Mouse (Mus musculus): ENCODE measurements around the gene Hnrnpu.
A peak's percentile ranks its signal among the peaks of the same experiment; 100 is the strongest.
"Not testable (repeated sequence)": the region's sequence is repeated elsewhere in the genome, so short reads cannot be mapped to it uniquely, and the experiment has no call there.

Hnrnpu gene

DNA sequence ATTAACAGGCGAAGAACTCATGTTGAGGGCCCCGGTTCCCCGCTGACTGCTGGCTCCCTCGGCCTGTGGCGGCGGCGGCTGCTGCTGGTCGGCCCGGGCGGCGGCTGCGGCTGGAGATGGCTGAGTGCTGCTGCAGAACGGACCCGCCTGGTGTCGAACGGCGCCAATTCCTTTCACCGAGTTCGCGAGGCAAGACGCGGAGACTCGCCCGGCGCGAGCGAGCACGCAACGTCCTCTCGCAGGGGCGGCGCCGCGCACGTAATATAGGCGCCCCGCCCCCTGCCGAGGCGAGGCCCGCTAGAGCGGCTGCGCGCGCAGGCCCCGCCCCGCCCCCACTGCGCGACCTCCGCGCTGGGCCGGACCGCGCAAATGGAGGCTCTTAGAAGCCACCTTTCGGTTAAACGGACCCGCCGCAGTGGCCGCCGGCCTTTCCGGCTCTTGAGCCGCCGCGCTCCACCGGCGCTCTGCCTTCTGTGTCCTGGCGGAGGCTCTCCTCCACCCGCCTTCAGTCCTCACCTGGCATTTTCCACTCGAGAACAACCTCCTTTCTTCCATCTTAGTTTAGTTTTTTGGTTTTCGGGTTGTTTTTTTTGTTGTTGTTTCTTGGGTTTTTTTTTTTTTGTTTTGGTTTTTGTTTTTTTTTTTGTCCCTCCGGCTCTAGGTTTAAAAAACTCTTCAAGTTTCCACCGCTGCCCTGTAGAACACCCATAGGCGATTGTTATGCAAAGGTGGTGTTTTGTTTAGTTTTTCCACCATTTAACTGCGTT is at the start of gene Hnrnpu:
Gene Hnrnpu (minus strand): TSS at position 247 of the 767 bp plus-strand sequence.
- peak; percentile 96 to 99 for DNase-seq

- no peak for DNase-seq
Measured at GRCm38 (mm10) chr1:178382165-178382564, 44.6 kb upstream of the Hnrnpu start.

- DNase-seq = no peak
Measured at GRCm38 (mm10) chr1:178379224-178379623, 41.6 kb upstream of the Hnrnpu start.

DNA sequence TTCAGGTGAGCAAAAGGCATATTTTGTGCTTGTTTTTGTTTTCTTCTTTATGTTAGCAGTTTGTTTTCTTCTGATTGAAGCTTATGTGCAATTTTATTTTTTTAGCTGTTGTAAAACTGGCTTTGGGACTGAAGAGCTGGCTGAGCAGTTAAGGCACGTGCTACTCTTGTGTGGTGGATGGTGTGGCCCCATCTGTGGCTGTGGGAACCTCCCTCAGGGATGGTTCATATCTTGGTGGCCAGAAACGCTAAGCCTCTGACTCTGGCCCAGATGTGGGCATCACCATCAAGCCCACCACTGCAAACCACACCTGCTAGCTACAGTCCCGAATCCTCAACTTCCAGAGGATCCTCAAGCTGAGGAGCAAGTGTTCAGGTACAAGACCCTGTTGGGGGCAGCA is 40.5 kb upstream of the Hnrnpu start:
- DNase-seq = no peak

DNA sequence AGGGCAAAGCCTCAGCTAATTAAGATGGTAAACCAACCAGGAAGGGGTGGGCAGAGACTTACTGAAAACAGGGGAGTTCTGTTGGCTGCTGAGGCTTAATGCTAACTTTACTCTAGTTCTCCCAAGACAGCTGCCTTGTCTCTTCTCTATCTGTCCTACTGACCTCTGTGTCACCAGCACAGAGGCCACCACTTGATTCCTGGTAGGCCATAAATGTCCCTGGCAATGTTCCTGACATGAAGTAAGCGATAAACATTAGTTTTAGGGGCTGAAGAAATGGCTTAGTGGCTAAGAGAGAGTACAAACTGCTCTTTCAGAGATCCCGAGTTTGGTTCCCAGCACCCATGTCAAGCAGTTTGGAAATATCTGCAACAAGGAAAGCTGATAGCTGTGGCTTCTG is 39.3 kb upstream of the Hnrnpu start:
- DNase-seq = no peak

GRCm38 (mm10) chr1:178376061-178376460 is 38.5 kb upstream of the Hnrnpu start:
- no peak for DNase-seq

DNA sequence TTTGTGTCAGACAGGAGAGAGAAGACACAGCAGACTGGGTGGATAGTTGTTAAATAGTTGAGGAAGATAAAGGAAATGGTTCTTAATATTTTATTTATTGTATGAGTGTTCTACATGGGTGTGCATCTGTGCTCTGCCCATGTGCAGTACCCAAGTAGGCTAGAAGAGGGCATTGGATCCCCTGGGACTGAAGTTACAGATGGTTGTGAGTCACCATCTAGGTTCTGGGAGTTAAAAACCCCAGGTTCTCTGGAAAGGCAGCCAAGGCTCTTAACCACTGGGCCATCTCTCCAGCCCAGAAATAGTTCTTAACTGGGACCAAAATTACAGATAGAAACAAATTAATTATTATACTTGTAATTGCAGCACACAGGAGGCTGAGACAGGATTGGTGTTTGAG is 37.8 kb upstream of the Hnrnpu start:
- no peak for DNase-seq

- no peak for DNase-seq
Measured at GRCm38 (mm10) chr1:178372681-178373080, 35.1 kb upstream of the Hnrnpu start.

GRCm38 (mm10) chr1:178369272-178369651 is 31.7 kb upstream of the Hnrnpu start:
- DNase-seq = peak; percentile 47

- peak; percentile 93 to 96 for DNase-seq
Measured at GRCm38 (mm10) chr1:178368548-178369271, 31.1 kb upstream of the Hnrnpu start.

GRCm38 (mm10) chr1:178368121-178368520 is 30.5 kb upstream of the Hnrnpu start:
- no peak for DNase-seq

DNA sequence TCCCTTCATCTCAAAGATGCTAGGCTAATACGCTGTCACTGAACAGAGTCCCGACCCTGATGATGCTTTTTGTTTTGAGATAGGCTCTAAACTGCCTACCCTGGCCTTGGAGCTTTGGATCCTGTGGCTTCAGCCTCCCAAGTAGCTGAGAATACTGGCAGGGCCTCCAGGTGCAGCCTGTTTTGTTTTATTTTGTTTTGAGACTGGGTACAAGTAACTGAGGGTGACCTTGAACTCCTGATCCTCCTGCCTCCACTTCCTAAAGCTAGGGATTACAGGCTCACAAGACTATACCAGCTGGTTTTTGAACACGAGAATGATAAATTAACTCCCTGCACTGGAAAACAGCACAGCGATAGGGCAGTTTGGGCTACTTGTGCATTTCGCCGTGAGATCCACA is 27.6 kb upstream of the Hnrnpu start:
- no peak for DNase-seq

DNA sequence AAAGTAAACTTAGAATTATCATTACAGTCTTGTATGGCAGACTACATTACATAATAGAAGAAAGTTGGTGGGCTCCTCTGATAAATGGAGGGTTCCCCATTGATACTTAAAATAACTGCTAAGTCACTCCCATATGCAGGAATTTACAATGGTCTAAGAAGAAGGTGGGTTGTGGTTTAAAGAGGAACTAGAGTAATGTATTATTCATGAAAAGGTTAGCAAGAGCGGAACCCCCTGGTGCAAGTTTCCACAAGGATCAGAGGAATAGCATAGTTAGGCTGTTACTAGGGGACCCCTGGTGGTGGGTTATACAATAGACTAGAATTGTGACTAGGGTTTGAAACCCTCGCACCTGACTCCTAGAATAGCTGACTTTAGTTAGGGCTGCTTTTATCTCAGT is 23.1 kb upstream of the Hnrnpu start:
- no peak for DNase-seq

GRCm38 (mm10) chr1:178360264-178360663 is 22.7 kb upstream of the Hnrnpu start:
- no peak for DNase-seq

DNA sequence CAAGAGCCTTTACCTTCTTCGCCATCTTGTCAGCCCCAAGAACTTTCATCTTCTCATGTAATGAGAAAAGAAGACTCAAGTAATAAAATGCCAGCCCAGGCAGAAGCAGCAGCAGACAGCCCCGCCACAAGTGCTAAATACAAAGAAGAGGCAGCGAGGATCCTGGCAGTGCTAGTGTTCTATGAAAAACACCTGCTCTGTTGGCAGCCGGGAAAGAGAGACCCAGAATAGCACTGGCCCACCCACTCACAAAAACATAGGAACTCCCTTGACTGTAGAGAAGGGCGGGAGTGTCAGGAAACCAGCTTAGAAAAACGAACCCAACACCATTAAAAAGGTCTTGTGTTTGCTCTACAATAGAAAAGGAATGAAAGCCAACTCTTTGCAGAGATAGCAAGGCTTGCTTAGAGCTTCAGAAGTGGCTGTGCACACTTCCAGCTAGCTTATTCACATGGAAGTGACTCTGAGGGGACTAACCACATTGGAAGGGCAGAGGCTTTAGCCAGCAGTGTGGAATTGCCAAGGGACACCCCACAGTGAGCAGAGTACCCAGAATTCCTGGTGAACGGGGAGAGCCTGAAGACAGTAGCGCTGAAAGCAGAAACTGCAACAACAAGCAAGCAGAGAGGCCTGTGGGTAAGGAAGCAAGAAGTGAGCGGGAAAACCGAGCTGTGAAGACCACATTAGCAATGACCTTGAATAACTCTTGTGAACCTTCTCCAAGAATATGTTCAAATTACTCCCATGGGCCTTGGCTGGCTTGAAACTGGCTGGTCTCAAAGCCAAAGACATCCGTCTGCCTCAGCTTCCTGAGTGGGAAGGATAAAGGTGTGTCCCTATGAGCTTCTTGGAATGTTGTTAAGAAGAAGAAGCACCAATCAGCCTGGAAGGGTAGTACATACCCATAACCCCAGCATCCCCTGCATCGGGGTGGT is 20.4 kb upstream of the Hnrnpu start:
- no peak for DNase-seq

- no peak for DNase-seq
Measured at GRCm38 (mm10) chr1:178354576-178354975, 17.0 kb upstream of the Hnrnpu start.

GRCm38 (mm10) chr1:178351643-178352042 is 14.0 kb upstream of the Hnrnpu start:
- no peak for DNase-seq

GRCm38 (mm10) chr1:178350792-178351191 is 13.2 kb upstream of the Hnrnpu start:
- DNase-seq = no peak

- not testable (repeated sequence) for DNase-seq
Measured at GRCm38 (mm10) chr1:178344071-178344805, 6.6 kb upstream of the Hnrnpu start.

DNA sequence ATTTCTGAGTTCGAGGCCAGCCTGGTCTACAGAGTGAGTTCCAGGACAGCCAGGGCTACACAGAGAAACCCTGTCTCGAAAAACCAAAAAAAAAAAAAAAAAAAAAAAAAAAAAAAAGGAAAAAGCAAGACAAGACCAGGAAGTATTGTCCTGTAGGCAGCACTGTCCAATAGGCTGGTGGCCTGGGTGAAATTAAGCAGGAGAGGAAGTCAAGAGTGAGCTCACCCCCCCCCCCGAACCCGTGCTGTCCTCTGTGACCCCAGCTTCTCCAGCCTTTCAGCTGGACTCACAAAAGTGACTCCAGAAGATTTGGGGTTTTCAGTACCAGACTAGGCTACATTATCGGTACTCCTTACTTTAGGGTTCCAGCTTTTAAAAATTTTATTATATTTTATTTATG is 5.0 kb upstream of the Hnrnpu start:
- no peak for DNase-seq

DNA sequence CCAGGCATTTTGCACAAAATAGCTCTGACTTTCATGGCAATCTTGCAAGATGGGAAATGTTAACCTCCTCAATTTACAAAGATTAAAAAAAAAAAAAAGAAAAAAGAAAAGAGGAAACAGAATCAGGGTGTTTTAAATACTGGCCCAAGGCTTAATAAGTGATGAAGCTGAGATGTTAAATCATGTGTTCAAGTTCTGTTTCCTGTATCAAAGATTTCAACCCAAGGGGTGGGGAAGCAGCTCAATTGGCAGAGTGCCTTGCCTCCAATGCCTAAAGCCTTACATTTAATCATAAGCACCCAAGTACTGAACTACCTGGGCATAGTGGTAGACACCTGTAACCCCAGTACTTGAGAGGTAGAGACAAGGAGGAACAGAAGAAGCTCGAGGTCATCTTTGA is 4.5 kb upstream of the Hnrnpu start:
- no peak for DNase-seq

DNA sequence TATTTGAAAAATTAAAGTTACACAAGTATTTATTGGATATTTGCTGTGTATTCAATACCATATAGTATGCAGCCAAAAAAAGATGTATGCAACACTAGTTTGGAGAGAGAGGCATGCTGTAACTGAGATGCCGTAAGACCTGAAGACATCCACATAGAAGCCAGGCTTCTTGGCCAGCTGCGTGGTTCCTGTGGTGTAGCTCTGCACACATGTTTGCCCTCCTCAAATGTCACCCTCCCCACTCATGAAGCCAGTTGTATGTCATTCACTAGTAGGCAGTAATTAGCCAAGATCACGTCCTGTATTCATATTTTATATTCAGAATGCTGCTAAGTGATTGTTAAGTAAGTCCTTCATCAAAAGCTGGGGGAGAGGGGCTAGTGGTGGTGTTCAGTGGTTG is 3.8 kb upstream of the Hnrnpu start:
- no peak for DNase-seq

- no peak for DNase-seq
Measured at GRCm38 (mm10) chr1:178340213-178340612, 2.6 kb upstream of the Hnrnpu start.
